Mouse (Mus musculus) bone marrow macrophage, adult 2 months (primary cell): ENCODE measurements around the gene Slc3a1. TPM values are rescaled to one million over a fixed set of nuclear protein-coding genes. Genes with fewer than 3 reads are reported as not detected.

Experiments used
- H3K27ac ChIP-seq: 2 replicates; pipeline ENCODE4 v1.5.1; 2012; ENCODE audit warnings: low read depth, low read length; ENCODE audit not compliant: insufficient read depth
- H3K4me1 ChIP-seq: 2 replicates; pipeline ENCODE4 v1.6.1; 2012; ENCODE audit warnings: low read length; ENCODE audit not compliant: control insufficient read depth, insufficient read depth
- H3K4me3 ChIP-seq: 2 replicates; pipeline ENCODE4 v1.5.1; 2012; ENCODE audit warnings: mild to moderate bottlenecking, low read length, moderate library complexity; ENCODE audit not compliant: insufficient read depth
- CTCF ChIP-seq: IDR thresholded peaks from 2 replicates; pipeline ENCODE4 v1.5.1; 2012; ENCODE audit warnings: low read depth, mild to moderate bottlenecking, low read length, moderate library complexity
- POLR2A ChIP-seq: IDR thresholded peaks from 2 replicates; pipeline ENCODE4 v1.6.1; 2012; ENCODE audit warnings: mild to moderate bottlenecking, low read depth, low read length, borderline replicate concordance
- polyA plus RNA-seq: library from polyadenylated mRNA; stranded (reverse); fragments of >200 nt; gene quantifications from 2 replicates; pipeline ENCODE4 v1.2.4, GENCODE M21; 2012; ENCODE audit not compliant: missing spikeins, insufficient read depth, insufficient read length

Gene Slc3a1
- polyA plus RNA-seq, 1 experiment = 0.32 TPM

DNA sequence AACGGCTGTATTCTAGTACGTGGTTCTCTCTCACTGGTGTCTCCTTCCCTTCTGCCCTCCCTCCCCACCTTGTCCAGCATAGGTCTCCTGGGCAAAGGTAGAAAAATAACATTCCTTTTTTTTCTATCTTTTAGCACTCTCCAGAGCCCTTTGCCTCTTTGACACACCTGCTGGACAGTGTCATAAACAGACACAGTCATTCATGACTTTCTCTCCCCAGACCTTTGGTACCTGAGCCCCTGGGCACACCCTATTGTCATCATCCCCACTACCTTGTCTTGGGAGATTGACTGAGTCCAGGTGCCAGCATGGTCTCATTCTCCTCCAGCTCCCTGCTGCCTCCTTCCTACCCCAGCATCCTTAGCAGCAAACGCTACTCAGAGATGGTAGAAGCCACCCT lies 4.9 kb downstream of the Slc3a1 start:
- TF ChIP-seq POLR2A = no peak
- no peak for TF ChIP-seq CTCF
- Histone ChIP-seq H3K4me3 (no peak overlapping the region), H3K4me1 (no peaks in the 10 kb centered on the region), H3K27ac (no peak overlapping the region)

DNA sequence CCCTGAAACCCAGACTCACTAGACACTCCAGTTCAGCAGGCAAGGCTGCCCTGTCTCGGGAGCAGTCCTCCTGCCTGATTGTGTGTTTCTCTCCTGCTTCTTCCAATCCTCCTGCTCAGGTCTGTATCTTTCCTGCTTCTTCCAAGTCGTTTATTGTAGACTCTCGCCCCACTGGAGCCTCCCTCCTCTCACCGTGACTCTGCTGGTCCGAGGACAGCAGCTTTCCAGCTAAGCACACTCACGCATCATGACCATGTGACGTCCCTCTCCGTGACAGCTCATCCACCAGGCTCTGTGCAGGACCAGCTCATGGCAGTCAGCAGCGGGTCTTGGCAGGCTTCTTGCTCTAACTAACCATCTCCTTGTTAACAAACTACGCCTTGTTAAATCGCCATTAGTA lies 5.9 kb downstream of the Slc3a1 start:
- TF ChIP-seq CTCF (no peak), POLR2A (no peak)
- no peak overlapping the region for H3K27ac ChIP-seq
- no peak overlapping the region for H3K4me3 ChIP-seq

DNA sequence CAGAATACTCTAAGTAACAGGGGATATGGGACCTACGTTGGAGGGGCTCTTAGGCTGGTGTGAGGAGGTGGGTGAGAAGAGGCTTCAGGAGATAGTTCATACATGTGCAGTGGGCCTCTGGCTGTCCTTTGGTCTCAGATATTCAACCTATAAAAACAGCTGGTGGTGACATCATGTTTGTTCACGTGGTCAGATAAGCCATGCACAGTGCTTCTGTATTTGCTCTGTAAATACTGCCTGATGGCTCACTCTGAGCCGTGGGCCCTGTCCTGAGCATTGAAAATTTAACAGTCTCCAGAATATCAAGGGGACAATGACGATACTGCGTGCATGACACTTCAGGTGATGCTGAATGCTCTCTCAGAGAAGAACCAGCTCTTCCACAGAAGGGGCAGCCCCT lies 9.7 kb downstream of the Slc3a1 start:
- Histone ChIP-seq H3K4me3 (no peak overlapping the region), H3K4me1 (no peaks in the 10 kb centered on the region), H3K27ac (no peak overlapping the region)
- TF ChIP-seq CTCF (no peak), POLR2A (no peak)

More for the DNA sequence above, 5.9 kb downstream of the Slc3a1 start:
- no peaks in the 10 kb centered on the region for H3K4me1 ChIP-seq

DNA sequence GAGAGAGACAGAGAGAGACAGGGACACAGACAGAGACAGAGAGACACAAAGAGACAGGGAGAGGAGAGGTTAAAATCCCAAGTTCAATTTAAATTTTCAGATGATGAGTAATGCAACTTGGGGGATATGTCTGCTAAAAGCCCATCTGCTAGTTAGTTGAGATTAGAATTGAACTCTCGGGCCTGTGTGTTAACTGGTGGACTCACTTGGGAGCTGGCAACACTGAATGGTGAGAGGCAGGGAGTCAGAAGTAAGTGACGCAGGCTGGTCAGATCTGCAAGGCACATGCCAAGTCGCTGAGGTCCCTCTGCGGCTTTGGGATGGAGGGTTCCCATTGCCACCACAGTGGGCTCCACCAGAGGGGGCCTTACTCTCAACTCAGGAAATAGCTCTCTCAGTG lies 10.1 kb downstream of the Slc3a1 start:
- H3K27ac ChIP-seq = no peak overlapping the region
- H3K4me3 ChIP-seq = no peak overlapping the region
- TF ChIP-seq POLR2A (no peak), CTCF (no peak)
- H3K4me1 ChIP-seq = no peaks in the 10 kb centered on the region

DNA sequence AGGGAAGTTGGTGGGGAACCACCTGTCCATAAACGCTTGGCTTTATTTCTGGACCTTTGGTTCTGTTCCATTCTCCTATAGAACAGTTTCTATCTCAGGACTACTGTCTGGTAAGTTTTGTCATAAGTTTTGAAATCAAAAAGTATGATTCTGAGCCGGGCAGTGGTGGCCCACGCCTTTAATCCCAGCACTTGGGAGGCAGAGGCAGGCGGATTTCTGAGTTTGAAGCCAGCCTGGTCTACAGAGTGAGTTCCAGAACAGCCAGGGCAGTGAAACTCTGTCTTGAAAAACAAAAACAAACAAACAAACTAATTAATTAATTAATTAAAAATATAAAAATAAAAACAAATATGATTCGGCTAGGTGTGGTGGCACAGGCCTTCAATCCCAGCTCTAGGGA lies 10.6 kb downstream of the Slc3a1 start:
- Histone ChIP-seq H3K4me1 (no peaks in the 10 kb centered on the region), H3K4me3 (no peak overlapping the region), H3K27ac (no peak overlapping the region)
- TF ChIP-seq POLR2A = no peak
- no peak for TF ChIP-seq CTCF

DNA sequence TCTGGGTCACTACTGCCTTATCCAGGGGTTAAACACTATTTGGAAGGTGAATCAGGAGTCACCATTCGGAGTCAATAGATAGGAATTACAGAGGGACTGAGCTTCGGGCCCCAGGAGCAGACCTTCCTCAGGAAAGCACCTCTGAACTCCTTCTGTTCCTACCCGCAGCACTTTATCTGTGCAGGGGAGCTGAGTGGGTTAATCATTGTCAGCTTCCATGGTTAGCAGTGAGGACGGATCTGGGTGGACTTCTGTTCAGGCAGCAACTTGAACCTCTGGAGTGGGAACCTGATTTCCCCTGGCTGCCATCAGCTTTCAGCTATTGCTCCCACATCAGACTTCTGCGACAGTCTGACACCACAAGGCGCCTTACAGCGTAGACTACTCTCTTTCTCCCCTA lies 12.7 kb downstream of the Slc3a1 start:
- Histone ChIP-seq H3K4me1 (no peaks in the 10 kb centered on the region), H3K27ac (no peak overlapping the region), H3K4me3 (no peak overlapping the region)
- no peak for TF ChIP-seq POLR2A
- no peak for TF ChIP-seq CTCF

DNA sequence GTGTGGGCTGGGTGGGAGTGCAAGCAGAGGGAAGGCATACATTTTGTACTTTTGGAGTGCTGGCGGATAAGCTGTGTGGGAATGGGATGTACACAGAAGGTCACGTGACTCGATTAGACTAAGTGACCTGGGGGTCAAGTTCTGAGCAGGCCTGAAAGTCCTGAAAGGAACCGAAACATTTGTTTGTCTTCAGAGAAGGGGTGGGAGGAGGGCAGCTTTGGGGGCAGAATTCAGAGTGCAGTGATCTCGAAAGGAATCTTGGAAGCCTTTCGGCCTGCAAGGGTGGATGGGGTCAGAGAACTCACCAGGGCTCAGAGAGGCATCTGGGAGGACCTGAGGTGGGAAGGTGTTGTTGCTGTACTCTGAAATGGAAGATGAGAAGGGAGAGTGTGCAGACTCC lies 14.2 kb downstream of the Slc3a1 start:
- Histone ChIP-seq H3K4me1 (no peaks in the 10 kb centered on the region), H3K4me3 (no peak overlapping the region), H3K27ac (no peak overlapping the region)
- no peak for TF ChIP-seq CTCF
- TF ChIP-seq POLR2A = no peak

DNA sequence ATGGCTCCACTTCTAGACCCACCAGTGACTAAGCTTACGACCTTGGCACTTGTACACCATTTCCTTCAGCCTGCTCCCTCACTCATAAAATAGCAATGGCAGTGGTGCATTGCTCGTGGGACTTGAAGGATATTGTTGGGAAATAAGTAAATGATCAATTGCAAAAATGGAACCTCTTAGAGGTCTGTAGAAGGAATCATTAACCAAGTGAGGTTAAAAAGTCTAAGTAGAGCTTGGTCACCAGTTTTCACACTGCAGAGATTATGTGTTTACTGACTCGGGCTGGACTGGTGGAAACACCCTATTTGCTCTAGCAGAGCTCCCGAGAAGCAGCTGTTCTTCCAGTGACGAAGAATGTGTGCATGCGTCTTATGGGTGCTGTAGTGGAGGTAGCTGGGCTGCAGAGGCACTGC lies 15.2 kb downstream of the Slc3a1 start:
- TF ChIP-seq POLR2A = no peak
- no peak for TF ChIP-seq CTCF
- no peaks in the 10 kb centered on the region for H3K4me1 ChIP-seq
- no peak overlapping the region for H3K4me3 ChIP-seq
- no peak overlapping the region for H3K27ac ChIP-seq

DNA sequence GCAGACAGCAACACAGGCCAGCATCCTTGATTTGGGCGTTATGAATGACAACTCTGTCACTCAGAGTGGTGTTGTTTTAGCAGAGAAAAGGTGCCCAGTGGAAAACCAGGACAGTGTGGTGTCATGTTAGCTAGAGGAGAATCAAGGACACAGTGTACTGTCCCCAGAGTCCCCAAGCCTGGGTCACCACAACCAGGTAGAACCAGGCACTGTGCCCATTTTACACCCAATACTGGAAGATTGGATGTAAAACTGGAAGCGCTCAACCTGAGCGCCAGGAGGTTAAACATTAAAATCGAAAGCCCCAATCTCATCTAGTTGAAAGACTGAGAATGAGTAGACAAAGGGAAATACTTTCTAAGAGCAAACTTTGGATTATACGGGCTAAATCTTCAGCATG lies 16.3 kb downstream of the Slc3a1 start:
- Histone ChIP-seq H3K27ac (no peak overlapping the region), H3K4me3 (no peak overlapping the region), H3K4me1 (no peaks in the 10 kb centered on the region)
- TF ChIP-seq POLR2A (no peak), CTCF (no peak)

DNA sequence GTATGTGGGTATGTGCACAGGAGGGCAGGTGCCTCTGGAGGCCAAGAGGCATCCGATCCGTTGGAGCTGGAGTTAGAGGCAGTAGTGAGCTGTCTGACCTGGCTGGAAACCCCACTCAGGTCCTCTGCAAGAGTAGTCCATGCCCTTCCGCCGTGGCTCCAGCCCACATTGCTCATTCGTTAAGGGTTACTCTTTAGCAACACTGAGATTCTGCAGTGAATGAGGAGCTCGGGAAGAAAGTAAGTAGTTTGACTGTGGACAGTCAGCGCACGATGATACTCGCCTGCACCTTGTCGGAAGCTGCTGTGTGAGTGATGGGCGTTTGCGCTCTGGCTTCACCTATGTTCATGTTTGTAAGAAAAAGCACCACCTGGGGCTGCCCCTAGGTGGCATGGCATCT lies 17.0 kb downstream of the Slc3a1 start:
- Histone ChIP-seq H3K4me3 (no peak overlapping the region), H3K4me1 (no peaks in the 10 kb centered on the region), H3K27ac (no peak overlapping the region)
- TF ChIP-seq CTCF (no peak), POLR2A (no peak)

DNA sequence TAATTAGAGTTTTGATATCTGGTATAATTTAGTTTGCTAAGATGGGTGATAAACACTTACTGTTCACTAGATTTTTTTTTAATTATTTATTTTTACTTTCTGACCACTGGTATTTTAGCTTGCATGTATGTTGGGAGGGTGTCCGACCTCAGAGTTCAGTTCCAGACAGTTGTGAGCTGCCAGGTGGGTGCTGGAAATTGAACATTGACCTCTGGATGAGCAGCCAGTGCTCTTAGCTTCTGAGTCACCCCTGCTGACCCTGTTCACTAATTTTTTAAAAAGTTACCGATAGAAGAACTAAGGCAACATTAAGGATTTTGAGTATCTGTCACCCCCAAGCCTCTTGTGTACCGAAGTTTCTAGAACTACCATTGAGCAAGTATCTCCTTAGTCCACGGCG lies 20.2 kb downstream of the Slc3a1 start:
- H3K4me1 ChIP-seq = no peaks in the 10 kb centered on the region
- no peak overlapping the region for H3K27ac ChIP-seq
- no peak overlapping the region for H3K4me3 ChIP-seq
- TF ChIP-seq POLR2A = no peak
- TF ChIP-seq CTCF = no peak

DNA sequence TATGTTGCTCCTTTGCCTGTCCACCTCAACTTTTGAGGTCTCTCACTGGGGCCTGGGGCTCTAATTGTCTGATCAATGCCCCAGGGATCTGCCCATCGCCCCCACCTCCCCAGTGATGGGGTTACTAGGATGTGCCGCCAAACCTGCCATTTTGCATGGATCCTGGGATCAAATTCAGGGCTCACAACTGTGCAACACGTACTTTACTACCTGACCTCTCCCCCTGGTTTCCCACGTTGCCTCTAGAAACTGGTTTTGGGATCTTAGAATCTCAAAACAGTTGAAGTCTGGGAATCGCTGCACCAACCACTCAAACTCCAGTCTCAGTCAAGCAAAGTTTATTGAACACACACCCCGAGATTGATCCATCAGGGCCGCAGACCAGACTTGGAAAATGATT lies 30.1 kb downstream of the Slc3a1 start:
- no peaks in the 10 kb centered on the region for H3K4me1 ChIP-seq
- TF ChIP-seq CTCF (no peak), POLR2A (no peak)
- no peak overlapping the region for H3K4me3 ChIP-seq
- no peak overlapping the region for H3K27ac ChIP-seq
